ENCODE assay signal across 16 mouse cellular contexts in genomic region chr7:79613314-79613713, GRCm38 (mm10). TPM values are rescaled to one million over a fixed set of nuclear protein-coding genes. Genes with fewer than 3 reads are reported as not detected.
DNase-seq lines count a peak whose midpoint lies in the region; ATAC-seq and TF ChIP-seq lines count a peak whose summit lies in the region.
"Had no signal": no experiment of that assay in that cellular context is flagged by ENCODE, and none has a peak within 500 bp of the region (broad histone marks: within the 10 kb centered on the region; RNA-seq: fewer than 3 reads in every experiment).

No protein-coding gene starts in this region.

- no peak for DNase-seq in heart, postnatal 0 days (ENCODE audit: low spot score)
- DNase-seq in heart, adult 11 months = no peak
- DNase-seq in kidney, adult 18-20 months = no peak
- peak; percentile 32 to 55 for DNase-seq in kidney, postnatal 25 days
- no peak for DNase-seq in layer of hippocampus, postnatal 36 days

- H3K4me2 ChIP-seq in heart, postnatal 0 days (ENCODE audit: low read depth, low read length) = no peak overlapping the region
- H3K4me2 ChIP-seq in kidney, embryonic 15.5 days = peak overlapping the region; percentile 16; the same call in 1 of the 2 replicates
- H3K4me2 ChIP-seq: embryonic facial prominence, embryonic 15.5 days; forebrain, embryonic 12.5 days; hindbrain, embryonic 15.5 days; midbrain, embryonic 11.5 days had no signal

- H3K27me3 ChIP-seq in heart, postnatal 0 days (ENCODE audit: control insufficient read depth, insufficient read depth, low read length) = peaks cover 39% of the 10 kb centered on the region
- peaks cover 77% of the 10 kb centered on the region for H3K27me3 ChIP-seq in kidney, embryonic 15.5 days
- H3K27me3 ChIP-seq in ES-Bruce4 (ENCODE audit: control insufficient read depth, insufficient read depth, low read length, poor library complexity, severe bottlenecking) = peaks cover 3% of the 10 kb centered on the region; the same call in 1 of the 2 replicates

- H3K9ac ChIP-seq in heart, postnatal 0 days (replicated peaks; ENCODE audit: low read depth, low read length) = no peak overlapping the region
- H3K9ac ChIP-seq in kidney, embryonic 15.5 days = no peak overlapping the region
- H3K9ac ChIP-seq in ES-Bruce4 (ENCODE audit: low read depth, poor library complexity, severe bottlenecking) = no peak overlapping the region
- H3K9ac ChIP-seq: embryonic facial prominence, embryonic 15.5 days; forebrain, embryonic 12.5 days; hindbrain, embryonic 15.5 days had no signal

- WGBS in heart, postnatal 0 days = 39% methylated on average over 11 of the region's 11 CpGs
- WGBS in kidney, embryonic 15.5 days = 58% methylated on average over 11 of the region's 11 CpGs

- peak; percentile 47 for TF ChIP-seq CTCF in heart, postnatal 0 days (IDR thresholded peaks at IDR 0.05; ENCODE audit: low read depth)
- TF ChIP-seq CTCF in ES-Bruce4 (IDR thresholded peaks at IDR 0.05; ENCODE audit: low read depth, low read length) = peak; percentile 19

- H3K9me3 ChIP-seq in heart, postnatal 0 days (replicated peaks; ENCODE audit: control insufficient read depth, low read length) = no peaks in the 10 kb centered on the region
- H3K9me3 ChIP-seq in kidney, embryonic 15.5 days (replicated peaks) = no peaks in the 10 kb centered on the region
- H3K9me3 ChIP-seq in ES-Bruce4 (replicated peaks; ENCODE audit: control insufficient read depth, insufficient read depth, low read length, poor library complexity, severe bottlenecking) = no peaks in the 10 kb centered on the region
- H3K9me3 ChIP-seq: embryonic facial prominence, embryonic 15.5 days; forebrain, embryonic 12.5 days; hindbrain, embryonic 15.5 days had no signal

- ATAC-seq in heart, postnatal 0 days (ENCODE audit: insufficient read depth, low read depth) = peak; percentile 64
- no peak for ATAC-seq in kidney, embryonic 15.5 days (replicated peaks; ENCODE audit: low FRiP score)

- H3K27ac ChIP-seq in heart, postnatal 0 days (ENCODE audit: low read depth) = no peak overlapping the region
- no peak overlapping the region for H3K27ac ChIP-seq in kidney, embryonic 15.5 days
- H3K27ac ChIP-seq in ES-Bruce4 (ENCODE audit: insufficient read depth, low read length) = no peak overlapping the region
- H3K27ac ChIP-seq: embryonic facial prominence, embryonic 15.5 days; hindbrain, embryonic 15.5 days; macrophage; stomach, postnatal 0 days had no signal

- TF ChIP-seq POLR2A in ES-Bruce4 (IDR thresholded peaks at IDR 0.05; ENCODE audit: insufficient read depth, low read length) = no peak

- no peak overlapping the region for H3K4me3 ChIP-seq in heart, postnatal 0 days (ENCODE audit: low read depth, low read length)
- H3K4me3 ChIP-seq in kidney, embryonic 15.5 days (replicated peaks) = no peak overlapping the region
- H3K4me3 ChIP-seq in ES-Bruce4 (ENCODE audit: low read depth, low read length) = no peak overlapping the region
- H3K4me3 ChIP-seq: embryonic facial prominence, embryonic 15.5 days; forebrain, embryonic 12.5 days; hindbrain, embryonic 15.5 days had no signal

- H3K36me3 ChIP-seq in heart, postnatal 0 days (replicated peaks; ENCODE audit: control insufficient read depth, insufficient read depth, low read length) = no peaks in the 10 kb centered on the region
- H3K36me3 ChIP-seq in kidney, embryonic 15.5 days = no peaks in the 10 kb centered on the region
- no peaks in the 10 kb centered on the region for H3K36me3 ChIP-seq in ES-Bruce4 (ENCODE audit: control insufficient read depth, insufficient read depth, low read length, poor library complexity, severe bottlenecking)
- H3K36me3 ChIP-seq: embryonic facial prominence, embryonic 15.5 days; forebrain, embryonic 12.5 days; hindbrain, embryonic 15.5 days had no signal

- no peak for TF ChIP-seq EP300 in heart, postnatal 0 days (IDR thresholded peaks at IDR 0.05; ENCODE audit: low read depth)
- TF ChIP-seq EP300 in ES-Bruce4 (IDR thresholded peaks at IDR 0.05; ENCODE audit: insufficient read depth, low read depth, low read length) = no peak

- peaks cover 4% of the 10 kb centered on the region; the same call in 1 of the 2 replicates for H3K4me1 ChIP-seq in heart, postnatal 0 days (ENCODE audit: control insufficient read depth, insufficient read depth)
- H3K4me1 ChIP-seq in kidney, embryonic 15.5 days = peaks cover 13% of the 10 kb centered on the region; the same call in 1 of the 2 replicates
- H3K4me1 ChIP-seq in ES-Bruce4 (ENCODE audit: control insufficient read depth, insufficient read depth, low read length) = no peaks in the 10 kb centered on the region

RNA-seq across cellular contexts. Expression of gene Rhcg, which starts 4.1 kb away (rescaled TPM):
- total RNA-seq in heart, postnatal 0 days (2014; rRNA removed; ENCODE audit: low replicate concordance) = 0.04 and 0.19 TPM in 2 replicates
- 0.40 and 0.44 TPM in 2 replicates for polyA plus RNA-seq in heart, postnatal 0 days (2015; fragmentation: Nextera tagmentation; extraction: Ambion mirVana)
- 28.8 and 29.9 TPM in 2 replicates for polyA plus RNA-seq in kidney, embryonic 15.5 days (2015; fragmentation: Nextera tagmentation; extraction: Ambion mirVana)
- polyA plus RNA-seq in ES-Bruce4 (2011; ENCODE audit: insufficient read depth, insufficient read length, low read depth, missing spikeins) = 0.46 TPM in 1 of 2 replicates, not detected in the other
- total RNA-seq in layer of hippocampus, postnatal 36 days (2021) = 1 to 10 TPM; 1.1 to 1.2 TPM
- total RNA-seq: gastrocnemius, postnatal 36 days had no signal
- polyA plus RNA-seq: C2C12; lung, adult 2 months; macrophage had no signal

RNA-seq across cellular contexts. Expression of gene Ticrr, which starts 46.7 kb away (rescaled TPM):
- 2.2 and 4.2 TPM in 2 replicates for total RNA-seq in heart, postnatal 0 days (2014; rRNA removed; ENCODE audit: low replicate concordance)
- polyA plus RNA-seq in heart, postnatal 0 days (2015; fragmentation: Nextera tagmentation; extraction: Ambion mirVana) = 0.74 and 1.2 TPM in 2 replicates
- 11.2 and 11.6 TPM in 2 replicates for polyA plus RNA-seq in kidney, embryonic 15.5 days (2015; fragmentation: Nextera tagmentation; extraction: Ambion mirVana)
- polyA plus RNA-seq in ES-Bruce4 (2011; ENCODE audit: insufficient read depth, insufficient read length, low read depth, missing spikeins) = 36.7 and 41.1 TPM in 2 replicates
- total RNA-seq in layer of hippocampus, postnatal 36 days (2021) = under 1 TPM; 0.10 to 0.20 TPM

Comparison
In these comparisons a context has a peak if more than half of its experiments do, and no peak if none do; other contexts are left out.
1. DNase-seq: peak in kidney, postnatal 25 days (2 of 2); none in heart, postnatal 0 days (single experiment), heart, adult 11 months (single experiment), kidney, adult 18-20 months (single experiment) and layer of hippocampus, postnatal 36 days (0 of 2).
2. RNA of gene Rhcg, which starts 4.1 kb away (polyA plus RNA-seq): 28.8 to 29.9 TPM in kidney, embryonic 15.5 days; 0.46 TPM in ES-Bruce4 and 0.40 to 0.44 TPM in heart, postnatal 0 days; every median in the first group is over 10 times any median in the second.